Mouse (Mus musculus) Patski (cell line): ENCODE measurements around the gene Spata9. TPM values are rescaled to one million over a fixed set of nuclear protein-coding genes. Genes with fewer than 3 reads are reported as not detected.
"Not testable (repeated sequence)": the region's sequence is repeated elsewhere in the genome, so short reads cannot be mapped to it uniquely, and the experiment has no call there.

Experiments used
- ATAC-seq: fragments of 100-300 bp; one replicate; pipeline ENCODE4 v1.8.0; 2021
- CTCF ChIA-PET: fragments of 350-600 bp; sonication (Branson Sonifier 250); formaldehyde crosslinking; loops from one replicate; lab custom pipeline; 2022; ENCODE audit warnings: inconsistent platforms; lab: Charles Lee
- POLR2A ChIA-PET: fragments of 350-600 bp; sonication (Branson Sonifier 250); formaldehyde crosslinking; loops from one replicate; lab custom pipeline; 2022; ENCODE audit warnings: antibody characterized with exemption, inconsistent platforms; lab: Charles Lee
- DNase-seq: peaks from one replicate; pipeline ENCODE4 v3.0.0-alpha.2; 2011; ENCODE audit warnings: low read depth, low spot score
- H3K27me3 ChIP-seq: fragments of 371-371 bp; one replicate; pipeline ENCODE4 v1.5.1; 2021
- CTCF ChIP-seq: fragments of 100-300 bp; IDR thresholded peaks from one replicate; pipeline ENCODE4 v1.5.1; 2021
- in situ Hi-C: fragments of 300-500 bp; cut with MboI; formaldehyde crosslinking; loops from 3 replicates; pipeline ENCODE4 v1.11.1; 2018; ENCODE audit warnings: low pct_unique_long_range_greater_than_20kb, mixed read lengths
- polyA plus RNA-seq: library from polyadenylated mRNA; unstranded; gene quantifications from one replicate; pipeline ENCODE4 v1.2.3, GENCODE M21; 2021

The Spata9 gene
- polyA plus RNA-seq: 1.7 TPM

DNA sequence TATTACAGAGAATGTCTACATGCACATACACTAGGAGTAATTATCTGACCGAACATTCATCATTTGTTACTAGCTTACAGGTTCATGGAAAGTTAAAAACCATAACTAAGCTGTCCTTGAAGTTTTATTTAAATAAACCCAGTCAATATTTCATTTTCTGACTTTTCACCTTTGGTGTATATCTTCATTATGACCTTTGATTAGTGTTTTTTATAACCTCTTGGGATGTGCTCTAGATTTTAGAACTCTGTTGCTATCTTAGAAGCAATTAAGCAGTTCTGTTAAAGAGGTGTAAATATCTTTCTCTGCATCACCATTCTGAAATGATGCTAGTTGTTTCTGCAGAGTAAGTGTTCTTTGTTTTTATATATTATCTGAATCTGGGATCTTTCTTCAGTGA is at the start of gene Spata9:
Gene Spata9 (plus strand): TSS at position 301 of the 400 bp plus-strand sequence.
- in situ Hi-C loops: loop anchor here (25.0 kb wide), 1 partner anchor 345 kb away; the partner anchor contains the start of gene Fam81b
- ATAC-seq: no peak
- no peak for DNase-seq
- H3K27me3 ChIP-seq: no peaks in the 10 kb centered on the region
- no peak for TF ChIP-seq CTCF
- POLR2A ChIA-PET: interaction anchor here (1.2 kb wide), 1 partner anchor 24 kb away, joined by 3 read pairs; no protein-coding TSS in a partner anchor
- CTCF ChIA-PET: interaction anchor here (1.1 kb wide), 1 partner anchor 16 kb away, joined by 3 read pairs; no protein-coding TSS in a partner anchor

DNA sequence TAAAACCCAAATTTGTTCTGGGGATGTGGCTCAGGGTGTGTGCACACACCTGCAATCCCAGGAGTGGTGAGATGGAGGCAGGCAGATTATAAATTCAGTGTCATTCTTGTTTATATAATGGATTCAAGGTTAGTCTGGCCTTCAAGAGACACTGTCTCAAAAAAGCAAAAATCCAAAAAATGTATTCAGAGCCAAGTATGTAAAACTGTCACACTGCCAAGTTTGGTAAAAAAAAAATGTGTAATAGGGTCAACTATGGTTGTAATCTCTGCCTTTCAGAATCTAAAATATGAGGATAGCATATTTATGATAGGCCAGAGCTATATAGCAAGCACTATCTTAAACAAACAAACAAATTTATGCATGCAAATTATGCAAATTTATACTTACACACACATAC is 39.0 kb upstream of the Spata9 start:
- no peak for DNase-seq
- TF ChIP-seq CTCF: no peak
- in situ Hi-C loops: no loop called here
- no peaks in the 10 kb centered on the region for H3K27me3 ChIP-seq
- POLR2A ChIA-PET: interaction anchor here (1.1 kb wide), 1 partner anchor 10 kb away, joined by 4 read pairs; no protein-coding TSS in a partner anchor
- CTCF ChIA-PET: interaction anchor here (0.9 kb wide), 1 partner anchor 16 kb away, joined by 3 read pairs; no protein-coding TSS in a partner anchor
- ATAC-seq: no peak

DNA sequence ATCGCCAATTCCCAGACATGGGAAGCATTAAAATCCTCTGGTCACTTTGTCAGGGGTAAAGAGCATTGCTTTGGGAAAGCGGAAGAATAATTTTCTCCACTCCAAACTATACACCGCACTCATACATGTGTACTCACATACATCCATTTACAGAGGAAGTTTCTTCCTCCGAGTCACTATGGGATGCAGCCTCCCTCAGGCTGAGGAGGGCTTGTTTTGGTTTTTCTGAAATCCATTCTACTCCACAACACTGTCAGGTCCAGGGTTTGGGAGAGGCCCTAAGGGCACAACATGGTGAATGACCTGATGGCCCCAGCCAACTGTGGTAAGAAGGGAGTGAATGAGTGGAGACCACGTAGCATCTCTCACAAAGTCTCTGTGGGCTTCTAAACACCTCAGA is 37.9 kb upstream of the Spata9 start:
- ATAC-seq, POLR2A ChIA-PET, in situ Hi-C loops, CTCF ChIA-PET, H3K27me3 ChIP-seq, DNase-seq: not testable (repeated sequence)

DNA sequence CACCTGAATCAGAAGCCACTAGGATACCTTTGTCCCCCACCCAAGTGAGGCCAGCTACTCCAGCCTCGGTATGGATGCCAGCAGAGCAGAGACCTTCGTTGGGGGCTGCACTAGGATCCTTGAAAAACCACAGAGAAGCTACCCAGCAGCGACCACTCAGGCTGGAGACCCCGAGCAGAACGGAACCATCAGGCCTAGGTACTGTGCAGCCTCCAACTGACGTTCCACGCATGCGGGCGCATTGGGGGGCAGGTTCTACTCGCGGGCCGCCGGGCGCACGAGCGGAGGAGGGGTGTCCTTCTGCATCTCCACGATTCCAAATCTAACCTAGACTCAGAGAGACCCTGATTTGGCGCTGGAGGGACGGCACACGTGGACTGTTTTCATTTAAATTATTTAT is 36.9 kb upstream of the Spata9 start:
- ChIA-PET CTCF (no interaction called here), POLR2A (no interaction called here)
- DNase-seq (no peak), ATAC-seq (no peak)
- TF ChIP-seq CTCF: no peak
- in situ Hi-C loops: no loop called here
- H3K27me3 ChIP-seq: no peaks in the 10 kb centered on the region

DNA sequence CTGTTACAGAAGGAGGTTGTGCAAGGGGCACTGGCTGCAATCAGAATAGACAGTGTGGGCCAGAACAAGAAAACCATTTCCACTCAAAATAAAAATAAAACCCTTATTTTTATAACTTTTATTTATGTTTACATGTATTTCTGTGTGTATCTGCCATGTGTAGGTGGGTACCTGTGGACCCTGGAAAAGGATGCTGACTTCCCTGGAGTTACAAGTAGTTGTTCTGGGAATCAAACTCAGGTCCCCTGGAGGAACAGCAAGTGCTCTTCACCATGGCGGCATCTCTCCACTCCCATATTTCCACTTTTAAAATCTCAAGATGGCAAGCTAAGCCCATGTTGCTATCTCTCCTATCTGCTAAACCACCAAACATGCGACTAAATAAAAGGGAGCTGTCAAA is 36.3 kb upstream of the Spata9 start:
- no peak for TF ChIP-seq CTCF
- POLR2A ChIA-PET: no interaction called here
- CTCF ChIA-PET: interaction anchor here (1.2 kb wide), 1 partner anchor 9 kb away, joined by 3 read pairs; no protein-coding TSS in a partner anchor
- DNase-seq: no peak
- no peaks in the 10 kb centered on the region for H3K27me3 ChIP-seq
- ATAC-seq: no peak
- in situ Hi-C loops: no loop called here

DNA sequence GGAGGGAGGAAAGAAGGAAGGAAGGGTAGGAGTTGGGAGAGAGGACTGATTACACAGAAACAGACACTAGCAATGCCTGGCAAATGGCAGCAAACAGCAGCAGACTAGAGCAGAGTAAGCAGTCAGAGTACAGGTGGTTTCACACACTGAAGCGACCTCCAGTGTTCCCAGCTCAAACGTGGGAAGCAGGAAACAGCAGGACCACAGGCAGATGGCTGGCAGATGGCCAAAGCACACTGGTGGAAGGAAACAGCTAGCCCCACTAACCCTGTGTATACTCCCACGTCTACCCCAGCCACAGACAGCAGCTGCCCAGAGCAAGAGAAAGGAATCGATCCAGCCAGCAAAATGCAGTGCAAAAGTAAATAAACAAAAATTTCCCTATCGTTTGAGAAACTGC is 35.9 kb upstream of the Spata9 start:
- in situ Hi-C loops: no loop called here
- no peaks in the 10 kb centered on the region for H3K27me3 ChIP-seq
- POLR2A ChIA-PET: no interaction called here
- ATAC-seq: no peak
- CTCF ChIA-PET: interaction anchor here (1.2 kb wide), 1 partner anchor 9 kb away, joined by 3 read pairs; no protein-coding TSS in a partner anchor
- no peak for TF ChIP-seq CTCF
- no peak for DNase-seq

DNA sequence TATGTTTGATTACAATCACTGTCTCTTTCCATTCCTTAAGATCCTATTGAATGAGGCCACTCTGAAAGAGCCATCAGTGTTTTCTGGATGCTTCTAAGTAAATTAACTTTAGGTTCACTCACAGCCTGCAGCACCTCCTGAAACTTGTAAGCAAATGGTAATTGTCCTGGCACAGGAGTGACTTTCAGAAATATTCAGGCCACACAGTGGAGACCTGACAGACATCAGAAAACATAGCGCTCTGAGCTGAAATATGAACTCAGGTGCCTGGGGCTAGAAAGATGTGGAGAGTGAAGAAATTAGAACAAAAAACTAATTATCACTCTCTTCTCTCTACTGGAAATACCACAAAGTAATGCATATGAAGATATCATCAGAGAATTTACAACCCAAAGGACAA is 33.7 kb upstream of the Spata9 start:
- TF ChIP-seq CTCF: no peak
- H3K27me3 ChIP-seq: no peaks in the 10 kb centered on the region
- DNase-seq (no peak), ATAC-seq (no peak)
- in situ Hi-C loops: no loop called here
- CTCF ChIA-PET: interaction anchor here (1.5 to 2.0 kb wide), 2 partner anchors 9 to 11 kb away, joined by 5 to 6 read pairs; partner anchors contain the start of gene Rhobtb3
- POLR2A ChIA-PET: no interaction called here

DNA sequence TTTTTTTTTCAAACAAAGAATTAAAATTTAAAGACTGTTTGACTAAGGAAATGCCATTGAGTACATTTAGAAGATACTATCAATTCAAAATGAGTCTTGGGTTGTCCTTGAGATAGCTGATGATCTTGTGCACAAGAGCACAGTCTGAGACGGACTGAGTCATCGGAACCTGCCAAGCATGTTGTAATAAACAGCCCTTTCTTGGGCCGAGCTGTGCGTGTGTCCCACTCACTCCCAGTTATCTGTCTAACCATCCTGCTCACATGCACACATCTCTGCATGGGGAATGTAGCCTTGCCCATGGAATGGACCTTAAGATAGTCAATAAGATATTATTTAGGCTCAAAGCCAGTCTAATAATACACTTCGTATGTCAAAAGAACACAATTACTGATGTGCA is 28.1 kb upstream of the Spata9 start:
- no peaks in the 10 kb centered on the region for H3K27me3 ChIP-seq
- ChIA-PET CTCF (no interaction called here), POLR2A (no interaction called here)
- ATAC-seq (no peak), DNase-seq (no peak)
- in situ Hi-C loops: no loop called here
- no peak for TF ChIP-seq CTCF

DNA sequence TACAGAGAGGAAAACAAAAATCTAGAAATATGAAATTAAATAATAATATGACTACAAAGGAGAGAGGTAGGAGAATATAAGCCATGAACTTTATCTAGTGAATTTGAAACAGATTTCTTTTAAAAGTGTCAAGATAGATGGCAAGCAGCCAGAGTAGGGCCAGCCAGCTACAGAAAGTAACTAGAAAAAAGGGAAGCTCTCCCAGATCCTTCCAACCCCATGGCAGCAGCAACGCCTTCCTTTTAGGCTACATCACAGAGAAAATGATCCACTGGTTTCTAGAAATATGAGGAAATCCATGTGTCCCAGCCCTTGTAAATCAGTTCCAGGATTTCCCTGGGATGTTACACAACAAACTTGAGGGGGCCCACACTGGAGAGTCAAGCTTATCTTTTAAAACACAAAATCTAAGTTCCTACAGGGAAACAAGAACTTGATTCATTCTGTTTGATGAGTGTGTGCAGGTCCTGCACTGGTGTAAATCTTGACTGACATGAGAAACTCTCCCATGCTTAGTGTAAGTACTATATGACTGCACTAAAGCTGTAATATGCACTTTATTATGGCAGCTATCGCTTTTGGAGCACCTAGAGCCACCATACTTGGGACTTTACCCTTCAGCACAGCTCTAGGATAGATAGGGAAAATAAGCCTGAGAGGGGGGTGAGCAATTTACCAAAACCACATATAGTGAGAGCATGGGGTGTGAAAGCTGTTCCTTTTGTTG is 26.0 kb upstream of the Spata9 start:
- no peak for TF ChIP-seq CTCF
- ATAC-seq (no peak), DNase-seq (no peak)
- H3K27me3 ChIP-seq: no peaks in the 10 kb centered on the region
- POLR2A ChIA-PET: no interaction called here
- in situ Hi-C loops: loop anchor here (10.0 kb wide), 1 partner anchor 74 kb away; the partner anchor contains the start of gene Rfesd
- CTCF ChIA-PET: interaction anchor here (1.3 to 2.1 kb wide), 4 partner anchors 8 to 78 kb away, joined by 3 to 6 read pairs (median 4); partner anchors contain the start of gene Rfesd

DNA sequence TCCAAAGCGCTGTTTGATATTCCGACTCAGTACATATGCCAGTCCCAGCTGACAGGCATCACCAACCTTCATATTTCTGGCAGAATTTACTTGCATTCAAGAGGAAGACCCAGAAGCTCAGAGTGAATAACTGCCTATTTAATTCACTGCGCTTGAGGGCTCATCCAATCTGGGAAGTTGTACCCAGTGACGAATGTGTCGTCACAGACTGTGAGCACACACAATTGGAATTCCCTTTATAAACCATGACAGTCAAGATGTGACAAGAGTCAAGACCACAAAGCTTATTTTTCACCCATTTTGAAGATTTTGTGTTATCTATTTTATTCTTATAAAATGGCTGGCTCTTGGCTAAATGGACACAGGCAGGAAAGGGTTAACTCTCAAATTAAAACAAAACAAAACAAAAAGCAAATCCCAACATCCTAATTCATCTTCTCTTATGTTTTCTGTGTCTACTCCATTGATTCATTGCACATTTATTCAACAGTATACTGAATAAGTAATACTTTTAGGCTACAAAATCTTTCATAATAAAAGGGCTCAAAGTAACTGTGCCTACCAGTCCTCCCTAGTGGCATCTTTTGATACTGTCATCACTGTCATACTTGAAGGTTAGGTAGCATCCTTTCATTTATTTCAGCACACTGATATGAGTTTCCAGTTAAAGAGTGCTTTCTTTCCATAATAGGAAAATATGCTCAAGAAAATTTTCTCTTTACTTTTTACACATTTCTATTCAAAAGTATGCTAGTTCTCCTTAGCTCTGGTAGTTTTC is 25.2 kb upstream of the Spata9 start:
- in situ Hi-C loops: loop anchor here (10.0 kb wide), 1 partner anchor 73 kb away; the partner anchor contains the start of gene Rfesd
- TF ChIP-seq CTCF: no peak
- POLR2A ChIA-PET: no interaction called here
- no peak for DNase-seq
- H3K27me3 ChIP-seq: no peaks in the 10 kb centered on the region
- CTCF ChIA-PET: interaction anchor here (1.2 to 2.1 kb wide), 4 partner anchors 8 to 79 kb away, joined by 3 to 6 read pairs (median 4); partner anchors contain the start of gene Rfesd
- ATAC-seq: no peak
